ENCODE assay signal across 12 mouse cellular contexts in genomic region chr14:17674335-17674734, GRCm38 (mm10). TPM values are rescaled to one million over a fixed set of nuclear protein-coding genes. Genes with fewer than 3 reads are reported as not detected.
DNase-seq lines count a peak whose midpoint lies in the region.
"Had no signal": no experiment of that assay in that cellular context is flagged by ENCODE, and none has a peak within 500 bp of the region (broad histone marks: within the 10 kb centered on the region; RNA-seq: fewer than 3 reads in every experiment).

No protein-coding gene starts in this region.

- intact Hi-C loops in heart, postnatal 10 days (cut with DNase I) = no loop called here
- intact Hi-C loops in heart, postnatal 25 days (cut with DNase I) = no loop called here

- peak; percentile 59 for DNase-seq in gastrocnemius, adult 18-20 months (ENCODE audit: low spot score)
- no peak for DNase-seq in gastrocnemius, postnatal 4 days (ENCODE audit: low spot score in 2 of 2)
- peak; percentile 38 to 40 for DNase-seq in heart, adult 18-20 months
- DNase-seq in heart, postnatal 4 days = no peak
- DNase-seq in heart, postnatal 10 days = peak; percentile 40 to 42
- DNase-seq in heart, postnatal 25 days (ENCODE audit: low spot score) = no peak
- peak; percentile 80 for DNase-seq in skeletal muscle tissue, adult 2 months (ENCODE audit: low read depth, low spot score)
- no peak for DNase-seq in kidney, postnatal 4 days
- DNase-seq: cerebellum, adult 2 months; cerebellum, postnatal 10 days; gastrocnemius, postnatal 10 days; kidney, adult 8-10 months had no signal

RNA-seq across cellular contexts. Expression of gene Thrb, which starts 14.3 kb away (rescaled TPM):
- total RNA-seq in gastrocnemius, adult 18-20 months (2021) = 10 to 100 TPM; 31.7 to 31.9 TPM
- 1 to 10 TPM; 1.1 to 2.6 TPM for total RNA-seq in gastrocnemius, postnatal 4 days (2021)
- 10 to 100 TPM; 21.9 to 29.7 TPM for total RNA-seq in heart, adult 18-20 months (2021)
- total RNA-seq in heart, postnatal 4 days (2021) = 1 to 10 TPM; 3.4 to 5.4 TPM
- 10 to 100 TPM in 1 of 2 experiments, 1 to 10 TPM in 1; 8.6 to 10.9 TPM for total RNA-seq in heart, postnatal 10 days (2021)
- total RNA-seq in heart, postnatal 25 days (2021) = 10 to 100 TPM; 23.8 to 26.3 TPM

Comparison
In these comparisons a context has a peak if more than half of its experiments do, and no peak if none do; other contexts are left out.
1. DNase-seq: peak in gastrocnemius, adult 18-20 months (single experiment), heart, adult 18-20 months (2 of 2), heart, postnatal 10 days (2 of 2) and skeletal muscle tissue, adult 2 months (single experiment); none in gastrocnemius, postnatal 4 days (0 of 2), heart, postnatal 4 days (single experiment), heart, postnatal 25 days (single experiment) and kidney, postnatal 4 days (0 of 2).